Mouse (Mus musculus) limb, embryonic 12.5 days (tissue): ENCODE measurements around the gene Fam193a. TPM values are rescaled to one million over a fixed set of nuclear protein-coding genes. Genes with fewer than 3 reads are reported as not detected.

Source experiments
- ATAC-seq: fragments of 200-750 bp; cut with Nextera tagmentation; 2 replicates; pipeline ENCODE4 v1.8.0; 2017; ENCODE audit warnings: low read depth, moderate TSS enrichment; ENCODE audit not compliant: insufficient number of reproducible peaks, insufficient read depth, low FRiP score, low TSS enrichment
- H3K27ac ChIP-seq: fragments of 300-500 bp; sonication (generic); 2 replicates; pipeline ENCODE4 v1.5.1; 2016; ENCODE audit warnings: mild to moderate bottlenecking, moderate library complexity
- H3K27me3 ChIP-seq: fragments of 300-500 bp; sonication (generic); 2 replicates; pipeline ENCODE4 v1.6.1; 2016; ENCODE audit warnings: mild to moderate bottlenecking, moderate library complexity
- H3K36me3 ChIP-seq: fragments of 300-500 bp; sonication (generic); 2 replicates; pipeline ENCODE4 v1.6.1; 2016; ENCODE audit warnings: mild to moderate bottlenecking, moderate library complexity
- H3K4me1 ChIP-seq: fragments of 300-500 bp; sonication (generic); replicated peaks from 2 replicates; pipeline ENCODE4 v1.6.1; 2016
- H3K4me2 ChIP-seq: fragments of 300-500 bp; sonication (generic); 2 replicates; pipeline ENCODE4 v1.6.1; 2016; ENCODE audit warnings: mild to moderate bottlenecking, moderate library complexity
- H3K4me3 ChIP-seq: fragments of 300-500 bp; sonication (generic); replicated peaks from 2 replicates; pipeline ENCODE4 v1.5.1; 2016; ENCODE audit warnings: mild to moderate bottlenecking
- H3K9ac ChIP-seq: fragments of 300-500 bp; sonication (generic); replicated peaks from 2 replicates; pipeline ENCODE4 v1.6.1; 2016; ENCODE audit warnings: mild to moderate bottlenecking, moderate library complexity
- H3K9me3 ChIP-seq: fragments of 300-500 bp; sonication (generic); 2 replicates; pipeline ENCODE4 v1.6.1; 2016; ENCODE audit warnings: mild to moderate bottlenecking, moderate library complexity
- WGBS: fragments of 180-500 bp; shearing (Covaris S2); methylation state at CpG from one replicate; pipeline ENCODE4 v1.1.7; 2016; 5-methylcytosine and 5-hydroxymethylcytosine counted together
- polyA plus RNA-seq: library from polyadenylated mRNA; unstranded; fragments of >200 nt; fragmentation: Nextera tagmentation; extraction: Ambion mirVana; gene quantifications from 2 replicates; pipeline ENCODE4 v1.2.1, GENCODE M21; 2016

Gene Fam193a
- polyA plus RNA-seq, 1 experiment from 2014 or later: 19.8 TPM

GRCm38 (mm10) chr5:34501588-34501987 lies 131.9 kb downstream of the Fam193a start:
- H3K27ac ChIP-seq: no peak overlapping the region
- no peak for ATAC-seq
- H3K4me1 ChIP-seq: no peaks in the 10 kb centered on the region
- no peaks in the 10 kb centered on the region for H3K9me3 ChIP-seq
- H3K9ac ChIP-seq: no peak overlapping the region
- no peaks in the 10 kb centered on the region for H3K36me3 ChIP-seq
- no peak overlapping the region for H3K4me2 ChIP-seq
- H3K4me3 ChIP-seq: no peak overlapping the region
- 90% methylated on average over 3 of the region's 3 CpGs for WGBS
- no peaks in the 10 kb centered on the region for H3K27me3 ChIP-seq

- no peaks in the 10 kb centered on the region for H3K27me3 ChIP-seq
- H3K9me3 ChIP-seq: no peaks in the 10 kb centered on the region
- no peaks in the 10 kb centered on the region for H3K4me1 ChIP-seq
- H3K4me3 ChIP-seq: no peak overlapping the region
- no peak overlapping the region for H3K9ac ChIP-seq
- no peak for ATAC-seq
- H3K27ac ChIP-seq: no peak overlapping the region
- no peak overlapping the region for H3K4me2 ChIP-seq
- 91% methylated on average over 1 of the region's 1 CpGs for WGBS
- no peaks in the 10 kb centered on the region for H3K36me3 ChIP-seq
Measured at GRCm38 (mm10) chr5:34502411-34502810, 132.7 kb downstream of the Fam193a start.

- H3K27me3 ChIP-seq: no peaks in the 10 kb centered on the region
- 79% methylated on average over 6 of the region's 6 CpGs for WGBS
- ATAC-seq: no peak
- H3K36me3 ChIP-seq: no peaks in the 10 kb centered on the region
- H3K27ac ChIP-seq: no peak overlapping the region
- no peak overlapping the region for H3K9ac ChIP-seq
- no peak overlapping the region for H3K4me2 ChIP-seq
- H3K4me3 ChIP-seq: no peak overlapping the region
- no peaks in the 10 kb centered on the region for H3K4me1 ChIP-seq
- no peaks in the 10 kb centered on the region for H3K9me3 ChIP-seq
Measured at GRCm38 (mm10) chr5:34502821-34503220, 133.1 kb downstream of the Fam193a start.

- no peak overlapping the region for H3K4me3 ChIP-seq
- no peak for ATAC-seq
- H3K27ac ChIP-seq: no peak overlapping the region
- no peaks in the 10 kb centered on the region for H3K9me3 ChIP-seq
- H3K27me3 ChIP-seq: peaks cover 18% of the 10 kb centered on the region
- no peak overlapping the region for H3K9ac ChIP-seq
- H3K4me2 ChIP-seq: no peak overlapping the region
- H3K4me1 ChIP-seq: peaks cover 12% of the 10 kb centered on the region
- H3K36me3 ChIP-seq: no peaks in the 10 kb centered on the region
- WGBS: 83% methylated on average over 3 of the region's 3 CpGs
Measured at GRCm38 (mm10) chr5:34512486-34512885, 142.8 kb downstream of the Fam193a start.

GRCm38 (mm10) chr5:34513466-34514217 lies 143.9 kb downstream of the Fam193a start, which contains the start of gene Tnip2:
TSS of gene Tnip2 (minus strand) at chr5:34513991.
- Histone ChIP-seq H3K36me3 (no peaks in the 10 kb centered on the region), H3K9me3 (no peaks in the 10 kb centered on the region), H3K27ac (no peak within 1 kb of the TSS), H3K9ac (peak within 1 kb of the TSS; percentile 64), H3K27me3 (peaks cover 18% of the 10 kb centered on the region), H3K4me2 (peak within 1 kb of the TSS; percentile 92), H3K4me3 (peak within 1 kb of the TSS; percentile 68), H3K4me1 (peaks cover 12% of the 10 kb centered on the region)
- under 1% methylated on average over 64 of the region's 64 CpGs for WGBS
- peak; percentile 93 for ATAC-seq

- peak overlapping the region; percentile 18; the same call in 1 of the 2 replicates for H3K9ac ChIP-seq
- no peaks in the 10 kb centered on the region for H3K36me3 ChIP-seq
- H3K4me3 ChIP-seq: peak overlapping the region; percentile 68
- no peak; the same call in 1 of the 2 replicates for ATAC-seq
- peak overlapping the region; percentile 92 for H3K4me2 ChIP-seq
- H3K9me3 ChIP-seq: no peaks in the 10 kb centered on the region
- H3K4me1 ChIP-seq: peaks cover 12% of the 10 kb centered on the region
- H3K27ac ChIP-seq: no peak overlapping the region
- WGBS: 21% methylated on average over 7 of the region's 7 CpGs
- peaks cover 18% of the 10 kb centered on the region for H3K27me3 ChIP-seq
Measured at GRCm38 (mm10) chr5:34514218-34514566, 144.5 kb downstream of the Fam193a start.

GRCm38 (mm10) chr5:34515096-34515495 lies 145.4 kb downstream of the Fam193a start:
- Histone ChIP-seq H3K4me1 (peaks cover 12% of the 10 kb centered on the region), H3K27ac (no peak overlapping the region), H3K9me3 (no peaks in the 10 kb centered on the region), H3K9ac (no peak overlapping the region), H3K4me3 (no peak overlapping the region), H3K36me3 (no peaks in the 10 kb centered on the region), H3K27me3 (peaks cover 18% of the 10 kb centered on the region), H3K4me2 (no peak overlapping the region)
- ATAC-seq: no peak

GRCm38 (mm10) chr5:34517913-34518312 lies 148.2 kb downstream of the Fam193a start:
- Histone ChIP-seq H3K4me3 (no peak overlapping the region), H3K9me3 (no peaks in the 10 kb centered on the region), H3K4me2 (no peak overlapping the region), H3K36me3 (no peaks in the 10 kb centered on the region), H3K27me3 (peaks cover 8% of the 10 kb centered on the region; the same call in 1 of the 2 replicates), H3K27ac (no peak overlapping the region), H3K4me1 (peaks cover 11% of the 10 kb centered on the region), H3K9ac (no peak overlapping the region)
- 22% methylated on average over 3 of the region's 3 CpGs for WGBS
- ATAC-seq: no peak

GRCm38 (mm10) chr5:34519389-34519910 lies 149.7 kb downstream of the Fam193a start:
- Histone ChIP-seq H3K9me3 (no peaks in the 10 kb centered on the region), H3K27ac (no peak overlapping the region), H3K4me3 (no peak overlapping the region), H3K27me3 (0 out of 2 replicates have a peak, but pooled peaks cover 4% of the 10 kb centered on the region), H3K4me1 (peaks cover under 1% of the 10 kb centered on the region; the same call in 1 of the 2 replicates), H3K4me2 (no peak overlapping the region), H3K9ac (no peak overlapping the region), H3K36me3 (no peaks in the 10 kb centered on the region)
- no peak for ATAC-seq
- 77% methylated on average over 9 of the region's 9 CpGs for WGBS

- Histone ChIP-seq H3K27ac (no peak overlapping the region), H3K4me1 (no peaks in the 10 kb centered on the region), H3K9me3 (no peaks in the 10 kb centered on the region), H3K9ac (no peak overlapping the region), H3K4me3 (no peak overlapping the region), H3K27me3 (0 out of 2 replicates have a peak, but pooled peaks cover 5% of the 10 kb centered on the region), H3K4me2 (no peak overlapping the region), H3K36me3 (no peaks in the 10 kb centered on the region)
- no peak for ATAC-seq
- 79% methylated on average over 11 of the region's 11 CpGs for WGBS
Measured at GRCm38 (mm10) chr5:34520458-34521209, 150.9 kb downstream of the Fam193a start.

- H3K4me1 ChIP-seq: no peaks in the 10 kb centered on the region
Measured at GRCm38 (mm10) chr5:34521337-34521736, 151.6 kb downstream of the Fam193a start.

More at GRCm38 (mm10) chr5:34521337-34521736, 151.6 kb downstream of the Fam193a start:
- no peak for ATAC-seq
- H3K27me3 ChIP-seq: peaks cover 7% of the 10 kb centered on the region; the same call in 1 of the 2 replicates
- H3K9me3 ChIP-seq: no peaks in the 10 kb centered on the region
- WGBS: 76% methylated on average over 3 of the region's 3 CpGs
- no peak overlapping the region for H3K4me3 ChIP-seq
- H3K27ac ChIP-seq: no peak overlapping the region
- H3K36me3 ChIP-seq: no peaks in the 10 kb centered on the region
- no peak overlapping the region for H3K4me2 ChIP-seq
- H3K9ac ChIP-seq: no peak overlapping the region
